Mouse (Mus musculus) heart, adult 2 months (tissue): ENCODE measurements around the gene Pdcd11. TPM values are rescaled to one million over a fixed set of nuclear protein-coding genes. Genes with fewer than 3 reads are reported as not detected.

Experiments
- DNase-seq, 2 experiments: peaks; one replicate each; pipeline ENCODE4 v3.0.0; 2021
- H3K27ac ChIP-seq: fragments of 200-600 bp; 2 replicates; pipeline ENCODE4 v1.8.1; 2022
- H3K27me3 ChIP-seq: fragments of 200-500 bp; 2 replicates; pipeline ENCODE4 v1.6.1; 2012; ENCODE audit warnings: mild to moderate bottlenecking, low read length, inconsistent platforms, mixed read lengths; ENCODE audit not compliant: control insufficient read depth, insufficient read depth
- H3K36me3 ChIP-seq: fragments of 200-500 bp; 2 replicates; pipeline ENCODE4 v1.6.1; 2012; ENCODE audit warnings: low read length, inconsistent platforms; ENCODE audit not compliant: control insufficient read depth, insufficient read depth
- H3K4me1 ChIP-seq: fragments of 200-500 bp; 2 replicates; pipeline ENCODE4 v1.6.1; 2011; ENCODE audit warnings: low read length; ENCODE audit not compliant: control insufficient read depth, insufficient read depth
- H3K4me3 ChIP-seq: fragments of 200-600 bp; 2 replicates; pipeline ENCODE4 v1.8.1; 2022
- H3K79me2 ChIP-seq: fragments of 200-500 bp; replicated peaks from 2 replicates; pipeline ENCODE4 v1.6.1; 2012; ENCODE audit warnings: mild to moderate bottlenecking, inconsistent platforms, low read length, moderate library complexity, mixed read lengths; ENCODE audit not compliant: control insufficient read depth, insufficient read depth
- H3K9ac ChIP-seq: fragments of 200-500 bp; 2 replicates; pipeline ENCODE4 v1.6.1; 2012; ENCODE audit warnings: low read depth, mild to moderate bottlenecking, control low read depth, inconsistent platforms, low read length, mixed read lengths
- CTCF ChIP-seq: fragments of 200-600 bp; IDR thresholded peaks from 2 replicates; pipeline ENCODE4 v1.8.1; 2022; ENCODE audit warnings: antibody characterized with exemption, mild to moderate bottlenecking, moderate library complexity
- EP300 ChIP-seq: fragments of 200-500 bp; IDR thresholded peaks from 2 replicates; pipeline ENCODE4 v1.6.1; 2011; ENCODE audit warnings: low read depth, low read length, control low read depth; ENCODE audit not compliant: insufficient read depth
- POLR2A ChIP-seq: fragments of 200-500 bp; IDR thresholded peaks from 2 replicates; pipeline ENCODE4 v1.6.1; 2011; ENCODE audit warnings: mild to moderate bottlenecking, low read depth, low read length, control low read depth; ENCODE audit not compliant: insufficient read depth
- WGBS: fragments of 180-500 bp; shearing (Covaris S2); methylation state at CpG from one replicate; pipeline ENCODE4 v1.1.7; 2018; 5-methylcytosine and 5-hydroxymethylcytosine counted together
- intact Hi-C: fragments of 180-260 bp; cut with DNase I; formaldehyde crosslinking; loops from one replicate; pipeline ENCODE4 v1.15.1; 2025
- polyA plus RNA-seq: library from polyadenylated mRNA; depleted of rRNA; stranded (reverse); fragments of >200 nt; gene quantifications from 2 replicates; pipeline ENCODE4 v1.2.3, GENCODE M21; 2012
- total RNA-seq, 2 experiments: library from RNA; stranded (reverse); gene quantifications; 2 replicates each; pipeline ENCODE4 v1.2.3; 2021

Pdcd11 gene
- total and polyA plus RNA-seq, 3 experiments, result 5.5 to 12.4 (median 11.8) TPM

- Histone ChIP-seq H3K79me2 (no peaks in the 10 kb centered on the region), H3K27ac (no peak overlapping the region), H3K27me3 (no peaks in the 10 kb centered on the region), H3K36me3 (no peaks in the 10 kb centered on the region), H3K9ac (no peak overlapping the region), H3K4me3 (no peak overlapping the region), H3K4me1 (peaks cover 3% of the 10 kb centered on the region; the same call in 1 of the 2 replicates)
- WGBS, result 76% methylated on average over 6 of the region's 6 CpGs
- TF ChIP-seq EP300 (no peak), CTCF (no peak), POLR2A (no peak)
- no peak for DNase-seq
- intact Hi-C loops, result no loop called here
These were observed 51.9 kb downstream of the Pdcd11 start for GRCm38 (mm10) chr19:47142438-47142837.

- Histone ChIP-seq H3K79me2 (no peaks in the 10 kb centered on the region), H3K36me3 (no peaks in the 10 kb centered on the region), H3K9ac (no peak within 1 kb of the TSS), H3K4me3 (no peak within 1 kb of the TSS), H3K27ac (no peak within 1 kb of the TSS), H3K27me3 (no peaks in the 10 kb centered on the region), H3K4me1 (no peaks in the 10 kb centered on the region)
- TF ChIP-seq POLR2A, result no peak
- 92% methylated on average over 6 of the region's 6 CpGs for WGBS
- no peak for DNase-seq
- intact Hi-C loops, result no loop called here
These were observed 53.6 kb downstream of the Pdcd11 start, which contains the start of gene Calhm1 for GRCm38 (mm10) chr19:47144154-47144553. Gene Calhm1 (minus strand): TSS chr19:47144254.

- no peak overlapping the region for H3K9ac ChIP-seq
- TF ChIP-seq EP300 (no peak), CTCF (no peak), POLR2A (no peak)
- WGBS, result 72% methylated on average over 5 of the region's 5 CpGs
- H3K79me2 ChIP-seq, result no peaks in the 10 kb centered on the region
- H3K27me3 ChIP-seq, result no peaks in the 10 kb centered on the region; the same call in 1 of the 2 replicates
- H3K27ac ChIP-seq, result no peak overlapping the region
- intact Hi-C loops, result no loop called here
- DNase-seq, result no peak
- H3K4me3 ChIP-seq, result no peak overlapping the region
- no peaks in the 10 kb centered on the region for H3K4me1 ChIP-seq
- H3K36me3 ChIP-seq, result no peaks in the 10 kb centered on the region
These were observed 57.8 kb downstream of the Pdcd11 start for GRCm38 (mm10) chr19:47148267-47148847.

- WGBS, result 39% methylated on average over 4 of the region's 4 CpGs
- Histone ChIP-seq H3K4me3 (no peak overlapping the region), H3K27ac (no peak overlapping the region), H3K4me1 (no peaks in the 10 kb centered on the region), H3K27me3 (no peaks in the 10 kb centered on the region; the same call in 1 of the 2 replicates), H3K9ac (no peak overlapping the region), H3K36me3 (no peaks in the 10 kb centered on the region), H3K79me2 (no peaks in the 10 kb centered on the region)
- no peak for TF ChIP-seq POLR2A
- no peak for TF ChIP-seq CTCF
- TF ChIP-seq EP300, result no peak
- no peak for DNase-seq
- intact Hi-C loops, result no loop called here
These were observed 59.3 kb downstream of the Pdcd11 start for GRCm38 (mm10) chr19:47149854-47150253.

GRCm38 (mm10) chr19:47151332-47152061 lies 60.9 kb downstream of the Pdcd11 start:
- TF ChIP-seq CTCF (no peak), POLR2A (no peak), EP300 (no peak)
- intact Hi-C loops, result no loop called here
- Histone ChIP-seq H3K4me1 (no peaks in the 10 kb centered on the region), H3K4me3 (no peak overlapping the region), H3K79me2 (no peaks in the 10 kb centered on the region), H3K27me3 (no peaks in the 10 kb centered on the region; the same call in 1 of the 2 replicates), H3K9ac (no peak overlapping the region), H3K36me3 (no peaks in the 10 kb centered on the region), H3K27ac (no peak overlapping the region)
- WGBS, result 32% methylated on average over 32 of the region's 32 CpGs
- DNase-seq, result no peak

- TF ChIP-seq EP300 (no peak), CTCF (no peak)
- Histone ChIP-seq H3K27me3 (no peaks in the 10 kb centered on the region; the same call in 1 of the 2 replicates), H3K4me1 (no peaks in the 10 kb centered on the region), H3K79me2 (no peaks in the 10 kb centered on the region), H3K9ac (no peak overlapping the region), H3K4me3 (no peak overlapping the region), H3K27ac (no peak overlapping the region), H3K36me3 (no peaks in the 10 kb centered on the region)
- DNase-seq, result no peak
- intact Hi-C loops, result no loop called here
- WGBS, result 61% methylated on average over 12 of the region's 12 CpGs
These were observed 61.4 kb downstream of the Pdcd11 start for GRCm38 (mm10) chr19:47152062-47152369.
